Mouse (Mus musculus): Measurements from ENCODE around the gene Asxl2.
"Not testable (repeated sequence)": the region's sequence is repeated elsewhere in the genome, so short reads cannot be mapped to it uniquely, and the experiment has no call there.

Gene Asxl2

GRCm38 (mm10) chr12:3426530-3427034, at the start of gene Asxl2:
TSS of gene Asxl2 (plus strand) at chr12:3426857.
- DNase-seq (ENCODE audit: low spot score in 2 of 2) = peak; percentile 98 to 99

GRCm38 (mm10) chr12:3377190-3377589, 49.5 kb upstream of the Asxl2 start:
- no peak for DNase-seq (ENCODE audit: low spot score in 2 of 2)

GRCm38 (mm10) chr12:3377755-3378154, 48.9 kb upstream of the Asxl2 start:
- DNase-seq (ENCODE audit: low spot score in 2 of 2) = no peak

- no peak for DNase-seq (ENCODE audit: low spot score in 2 of 2)
These were observed 41.8 kb upstream of the Asxl2 start for GRCm38 (mm10) chr12:3384860-3385259.

GRCm38 (mm10) chr12:3385271-3385670, 41.4 kb upstream of the Asxl2 start:
- no peak for DNase-seq (ENCODE audit: low spot score in 2 of 2)

- no peak for DNase-seq (ENCODE audit: low spot score in 2 of 2)
These were observed 40.7 kb upstream of the Asxl2 start for GRCm38 (mm10) chr12:3385940-3386339.

- DNase-seq (ENCODE audit: low spot score in 2 of 2) = no peak
These were observed 38.8 kb upstream of the Asxl2 start for GRCm38 (mm10) chr12:3387891-3388290.

GRCm38 (mm10) chr12:3389394-3389793, 37.3 kb upstream of the Asxl2 start:
- DNase-seq (ENCODE audit: low spot score in 2 of 2) = no peak

- no peak for DNase-seq (ENCODE audit: low spot score in 2 of 2)
These were observed 36.6 kb upstream of the Asxl2 start for GRCm38 (mm10) chr12:3390071-3390470.

- peak; percentile 65 to 72 for DNase-seq (ENCODE audit: low spot score in 2 of 2)
These were observed 35.9 kb upstream of the Asxl2 start for GRCm38 (mm10) chr12:3390577-3391262.

GRCm38 (mm10) chr12:3391276-3391675, 35.4 kb upstream of the Asxl2 start:
- DNase-seq (ENCODE audit: low spot score in 2 of 2) = no peak

- DNase-seq (ENCODE audit: low spot score in 2 of 2) = no peak
These were observed 33.5 kb upstream of the Asxl2 start for GRCm38 (mm10) chr12:3393140-3393539.

GRCm38 (mm10) chr12:3396931-3397330, 29.7 kb upstream of the Asxl2 start:
- DNase-seq (ENCODE audit: low spot score in 2 of 2) = no peak

- not testable (repeated sequence) for DNase-seq (ENCODE audit: low spot score in 2 of 2)
These were observed 21.0 kb upstream of the Asxl2 start for GRCm38 (mm10) chr12:3405662-3406061.

- DNase-seq (ENCODE audit: low spot score in 2 of 2) = no peak
These were observed 20.1 kb upstream of the Asxl2 start for GRCm38 (mm10) chr12:3406585-3406984.

- DNase-seq (ENCODE audit: low spot score in 2 of 2) = no peak
These were observed 11.7 kb upstream of the Asxl2 start for GRCm38 (mm10) chr12:3414956-3415355.

- DNase-seq (ENCODE audit: low spot score in 2 of 2) = no peak
These were observed 7.9 kb upstream of the Asxl2 start for GRCm38 (mm10) chr12:3418761-3419160.

- DNase-seq (ENCODE audit: low spot score in 2 of 2) = no peak
These were observed 6.1 kb upstream of the Asxl2 start for GRCm38 (mm10) chr12:3420519-3420918.

- DNase-seq (ENCODE audit: low spot score in 2 of 2) = no peak
These were observed 3.9 kb upstream of the Asxl2 start for GRCm38 (mm10) chr12:3422786-3423185.

- DNase-seq (ENCODE audit: low spot score in 2 of 2) = no peak
These were observed 2.5 kb upstream of the Asxl2 start for GRCm38 (mm10) chr12:3424179-3424578.

- no peak for DNase-seq (ENCODE audit: low spot score in 2 of 2)
These were observed 999 bp upstream of the Asxl2 start for GRCm38 (mm10) chr12:3425375-3426341.

GRCm38 (mm10) chr12:3427067-3427889, 621 bp downstream of the Asxl2 start:
- peak; percentile 73 to 74 for DNase-seq (ENCODE audit: low spot score in 2 of 2)

Data from urinary bladder, postnatal 36 days (tissue).